Mouse (Mus musculus): Measurements from ENCODE around the gene Mybphl. TPM values are rescaled to one million over a fixed set of nuclear protein-coding genes. Genes with fewer than 3 reads are reported as not detected.

The Mybphl gene
- total RNA-seq, 2 experiments from 2014 or later = 18.9 to 53.7 TPM

- DNase-seq = no peak
- intact Hi-C loops (cut with DNase I) = no loop called here
Measured at GRCm38 (mm10) chr3:108367828-108368227, 3.1 kb downstream of the Mybphl start.

- DNase-seq = no peak
- intact Hi-C loops (cut with DNase I) = no loop called here
Measured at GRCm38 (mm10) chr3:108368721-108369120, 4.0 kb downstream of the Mybphl start.

- intact Hi-C loops (cut with DNase I) = no loop called here
- no peak for DNase-seq
Measured at GRCm38 (mm10) chr3:108372274-108372673, 7.6 kb downstream of the Mybphl start.

- intact Hi-C loops (cut with DNase I) = no loop called here
- DNase-seq = no peak
Measured at GRCm38 (mm10) chr3:108372691-108373090, 8.0 kb downstream of the Mybphl start.

GRCm38 (mm10) chr3:108378875-108379663, 14.4 kb downstream of the Mybphl start:
- intact Hi-C loops (cut with DNase I) = no loop called here
- no peak for DNase-seq

GRCm38 (mm10) chr3:108380695-108381094, 16.0 kb downstream of the Mybphl start:
- intact Hi-C loops (cut with DNase I) = no loop called here
- DNase-seq = no peak

GRCm38 (mm10) chr3:108381945-108382875, 17.5 kb downstream of the Mybphl start:
- intact Hi-C loops (cut with DNase I) = no loop called here

GRCm38 (mm10) chr3:108383485-108384354, 19.0 kb downstream of the Mybphl start, which contains the start of gene Psrc1:
Gene Psrc1, plus strand, starts transcription at chr3:108383839.
- intact Hi-C loops (cut with DNase I) = no loop called here
- peak; percentile 86 to 93 for DNase-seq

More at GRCm38 (mm10) chr3:108381945-108382875, 17.5 kb downstream of the Mybphl start:
- DNase-seq = no peak

- DNase-seq = no peak
- intact Hi-C loops (cut with DNase I) = no loop called here
Measured at GRCm38 (mm10) chr3:108384425-108384824, 19.7 kb downstream of the Mybphl start.

- intact Hi-C loops (cut with DNase I) = loop anchor here (1.0 to 5.0 kb wide), 2 partner anchors 100 to 224 kb away; no protein-coding TSS in a partner anchor
- DNase-seq = no peak
Measured at GRCm38 (mm10) chr3:108386186-108386585, 21.5 kb downstream of the Mybphl start.

- DNase-seq = peak; percentile 95 to 98
Measured at GRCm38 (mm10) chr3:108389111-108389545, 24.4 kb downstream of the Mybphl start.

GRCm38 (mm10) chr3:108392299-108392698, 27.6 kb downstream of the Mybphl start:
- intact Hi-C loops (cut with DNase I) = no loop called here
- no peak for DNase-seq

More at GRCm38 (mm10) chr3:108389111-108389545, 24.4 kb downstream of the Mybphl start:
- intact Hi-C loops (cut with DNase I) = loop anchor here (1.0 to 5.0 kb wide), 2 partner anchors 105 to 227 kb away; partner anchors contain the start of gene Sort1

GRCm38 (mm10) chr3:108392793-108393192, 28.1 kb downstream of the Mybphl start:
- intact Hi-C loops (cut with DNase I) = no loop called here
- DNase-seq = no peak

- no peak for DNase-seq
- intact Hi-C loops (cut with DNase I) = no loop called here
Measured at GRCm38 (mm10) chr3:108398281-108398680, 33.6 kb downstream of the Mybphl start.

- no peak for DNase-seq
- intact Hi-C loops (cut with DNase I) = loop anchor here (2.0 to 10.0 kb wide), 2 partner anchors 162 to 244 kb away; partner anchors contain the start of gene Tmem167b
Measured at GRCm38 (mm10) chr3:108400442-108400841, 35.7 kb downstream of the Mybphl start.

- intact Hi-C loops (cut with DNase I) = loop anchor here (2.0 to 10.0 kb wide), 2 partner anchors 161 to 243 kb away; partner anchors contain the start of gene Tmem167b
- DNase-seq = peak; percentile 86 to 92
Measured at GRCm38 (mm10) chr3:108401692-108402527, 37.2 kb downstream of the Mybphl start.

GRCm38 (mm10) chr3:108402528-108402920, 37.8 kb downstream of the Mybphl start:
- intact Hi-C loops (cut with DNase I) = loop anchor here (10.0 kb wide), 1 partner anchor 242 kb away; no protein-coding TSS in a partner anchor
- no peak for DNase-seq

GRCm38 (mm10) chr3:108405536-108406305, 41.0 kb downstream of the Mybphl start:
- DNase-seq = no peak
- intact Hi-C loops (cut with DNase I) = loop anchor here (10.0 kb wide), 1 partner anchor 239 kb away; no protein-coding TSS in a partner anchor
